Mouse (Mus musculus): ENCODE results near the gene Olfr455. TPM values are rescaled to one million over a fixed set of nuclear protein-coding genes. Genes with fewer than 3 reads are reported as not detected.

The Olfr455 gene
- polyA plus RNA-seq (2016; fragmentation: Nextera tagmentation; extraction: Ambion mirVana), result not detected in 2 replicates

DNA sequence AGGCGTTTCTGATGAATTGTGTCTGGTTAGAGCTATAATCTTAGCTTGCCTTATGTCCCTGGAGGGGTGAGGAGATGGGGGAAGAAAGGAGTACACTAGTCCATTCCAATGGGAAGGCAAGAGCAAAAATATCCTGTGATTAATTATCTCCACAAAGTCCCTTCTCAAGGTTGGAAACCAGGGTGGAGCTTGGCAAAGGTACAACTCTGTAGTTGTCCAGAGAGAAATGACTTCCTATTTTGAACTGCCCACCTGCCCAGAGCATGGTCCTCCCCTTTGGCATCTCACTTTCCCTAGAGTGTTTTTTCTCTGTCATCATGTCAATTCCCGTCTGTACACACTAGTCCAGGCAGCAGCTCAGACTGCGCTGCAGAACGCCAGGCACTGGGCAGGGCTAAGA, at the start of gene Olfr455:
Gene Olfr455 (minus strand): TSS at position 127 of the 400 bp plus-strand sequence.
- H3K27ac ChIP-seq, result no peak within 1 kb of the TSS
- H3K4me2 ChIP-seq (replicated peaks), result no peak within 1 kb of the TSS
- WGBS, result 87% methylated on average over 4 of the region's 4 CpGs
- no peaks in the 10 kb centered on the region for H3K36me3 ChIP-seq
- H3K9me3 ChIP-seq (replicated peaks), result no peaks in the 10 kb centered on the region
- H3K4me3 ChIP-seq, result no peak within 1 kb of the TSS
- ATAC-seq (ENCODE audit: low FRiP score), result no peak
- no peaks in the 10 kb centered on the region for H3K27me3 ChIP-seq
- no peak within 1 kb of the TSS for H3K9ac ChIP-seq
- H3K4me1 ChIP-seq, result no peaks in the 10 kb centered on the region

DNA sequence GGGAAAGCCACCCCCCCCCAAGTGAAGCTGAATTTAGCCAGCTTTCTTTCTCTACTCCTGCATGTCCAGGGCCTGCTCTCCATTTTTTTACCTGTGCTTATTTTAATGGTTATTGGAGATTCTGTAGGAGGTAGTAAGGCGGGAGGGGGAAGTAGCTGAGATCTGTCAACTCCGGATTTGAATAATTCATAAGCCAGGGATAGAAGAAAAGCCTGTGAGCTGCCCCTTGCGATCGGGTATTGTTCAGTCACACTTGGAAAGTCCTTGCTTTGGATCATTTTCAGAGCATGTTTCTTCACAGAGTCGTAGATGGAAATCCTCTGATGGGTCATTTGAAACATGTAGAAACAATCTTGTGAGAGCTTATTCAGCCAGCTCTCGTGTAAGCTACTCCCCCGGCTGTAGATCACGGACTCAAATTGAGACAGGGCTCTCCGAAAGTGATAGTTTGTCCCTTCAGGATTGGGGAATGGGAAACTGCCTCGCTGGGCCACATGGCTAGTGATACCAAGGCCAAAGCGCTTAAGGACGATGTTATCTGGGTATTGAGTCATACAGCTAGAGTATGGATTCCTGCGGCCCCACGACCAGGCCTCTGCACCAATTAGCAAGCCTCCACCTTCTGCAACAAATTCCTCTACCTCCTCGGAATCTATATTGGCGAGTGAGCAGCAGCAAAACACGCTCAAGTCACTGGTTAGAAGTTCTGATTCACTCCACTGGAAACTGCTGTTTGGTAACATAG, 45.9 kb upstream of the Olfr455 start:
- Histone ChIP-seq H3K9ac (no peak overlapping the region), H3K36me3 (no peaks in the 10 kb centered on the region), H3K9me3 (replicated peaks) (no peaks in the 10 kb centered on the region), H3K4me3 (no peak overlapping the region), H3K4me1 (no peaks in the 10 kb centered on the region), H3K4me2 (replicated peaks) (no peak overlapping the region), H3K27me3 (no peaks in the 10 kb centered on the region), H3K27ac (no peak overlapping the region)
- no peak for ATAC-seq (ENCODE audit: low FRiP score)
- WGBS, result 75% methylated on average over 17 of the region's 17 CpGs

DNA sequence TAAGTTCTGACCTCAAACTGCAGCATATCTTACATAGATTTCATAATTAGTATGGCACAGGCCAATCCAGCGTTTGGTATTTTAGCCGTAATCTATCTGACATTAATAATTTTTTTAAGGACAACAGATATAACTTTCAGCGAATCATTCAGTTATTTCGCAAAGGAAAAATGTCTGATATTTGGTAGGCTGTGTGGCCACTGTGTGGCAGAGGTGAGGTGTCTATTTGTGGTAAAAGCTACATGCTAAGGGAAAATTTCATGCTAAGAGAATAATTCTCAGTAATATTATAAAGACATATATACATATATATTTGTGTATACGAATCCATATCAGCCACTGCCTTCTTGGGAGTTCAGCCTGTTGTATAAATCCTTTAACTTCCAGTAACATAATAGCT, 39.2 kb upstream of the Olfr455 start:
- no peaks in the 10 kb centered on the region for H3K4me1 ChIP-seq
- no peak for ATAC-seq (ENCODE audit: low FRiP score)
- H3K27me3 ChIP-seq, result no peaks in the 10 kb centered on the region
- no peak overlapping the region for H3K27ac ChIP-seq
- no peaks in the 10 kb centered on the region for H3K9me3 ChIP-seq (replicated peaks)
- 88% methylated on average over 5 of the region's 5 CpGs for WGBS
- no peaks in the 10 kb centered on the region for H3K36me3 ChIP-seq
- no peak overlapping the region for H3K4me3 ChIP-seq
- no peak overlapping the region for H3K9ac ChIP-seq
- no peak overlapping the region for H3K4me2 ChIP-seq (replicated peaks)

DNA sequence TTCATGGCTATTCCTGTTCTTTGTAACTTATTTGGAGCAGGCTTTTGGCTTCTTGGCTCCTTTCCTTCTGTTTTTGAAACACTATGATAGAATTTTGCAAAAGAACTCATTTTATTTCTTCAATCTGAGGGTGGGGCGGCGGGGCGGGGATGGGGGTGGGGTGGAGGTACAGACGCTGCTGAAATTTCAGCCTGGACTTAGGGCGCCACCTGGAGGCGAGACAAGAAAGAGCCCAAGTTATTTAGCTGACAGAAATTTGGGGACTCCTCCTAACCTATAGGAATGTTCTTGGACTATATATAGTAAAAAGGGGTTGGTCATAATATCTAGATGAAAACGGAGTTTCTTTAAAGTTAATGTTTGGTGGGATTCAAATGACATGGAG, 36.1 kb upstream of the Olfr455 start:
- Histone ChIP-seq H3K9me3 (replicated peaks) (no peaks in the 10 kb centered on the region), H3K4me2 (replicated peaks) (peak overlapping the region; percentile 19; the same call in 1 of the 2 replicates), H3K4me3 (no peak overlapping the region), H3K27ac (no peak overlapping the region), H3K9ac (no peak overlapping the region), H3K27me3 (no peaks in the 10 kb centered on the region), H3K36me3 (no peaks in the 10 kb centered on the region), H3K4me1 (no peaks in the 10 kb centered on the region)
- ATAC-seq (ENCODE audit: low FRiP score), result no peak
- 2% methylated on average over 7 of the region's 7 CpGs for WGBS

DNA sequence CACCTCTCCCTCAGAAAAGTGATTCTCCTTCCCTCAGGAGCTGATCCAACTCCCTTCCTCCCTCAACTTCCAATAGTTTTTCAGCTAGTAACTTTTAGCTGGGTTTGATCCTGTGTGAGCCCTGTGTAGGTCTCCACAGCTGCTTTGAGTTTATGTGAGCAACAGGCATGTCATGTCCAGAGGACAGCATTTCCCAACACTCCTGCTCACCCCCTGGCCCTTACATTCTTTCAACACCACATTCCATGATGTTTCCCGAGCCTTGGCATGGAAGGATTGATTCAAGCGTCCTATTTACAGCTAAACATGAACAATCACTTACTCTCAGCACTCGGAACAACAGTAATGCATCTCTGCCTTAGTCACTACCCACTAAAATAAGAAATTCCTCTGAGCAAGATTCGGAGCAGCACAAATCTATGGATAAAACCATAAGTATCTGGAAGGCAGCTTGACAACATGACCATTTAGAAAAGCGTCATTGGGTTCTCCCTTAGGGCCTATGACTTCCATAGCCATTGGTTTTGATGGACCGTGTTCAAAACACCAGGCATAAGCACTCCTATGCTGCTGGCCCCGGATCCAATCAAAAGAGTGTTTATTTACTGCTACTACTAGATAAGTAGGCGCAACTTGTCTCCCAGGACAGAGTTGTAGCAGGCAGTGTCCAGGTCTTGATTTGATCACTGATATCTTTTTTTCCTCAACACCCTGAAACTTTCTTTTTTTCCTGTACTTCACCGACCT, 35.5 kb upstream of the Olfr455 start:
- H3K4me1 ChIP-seq, result no peaks in the 10 kb centered on the region
- H3K4me2 ChIP-seq (replicated peaks), result peak overlapping the region; percentile 19; the same call in 1 of the 2 replicates
- ATAC-seq (ENCODE audit: low FRiP score), result no peak
- 60% methylated on average over 9 of the region's 9 CpGs for WGBS
- no peak overlapping the region for H3K4me3 ChIP-seq
- no peak overlapping the region for H3K27ac ChIP-seq
- H3K36me3 ChIP-seq, result no peaks in the 10 kb centered on the region
- no peaks in the 10 kb centered on the region for H3K9me3 ChIP-seq (replicated peaks)
- no peaks in the 10 kb centered on the region for H3K27me3 ChIP-seq
- no peak overlapping the region for H3K9ac ChIP-seq

DNA sequence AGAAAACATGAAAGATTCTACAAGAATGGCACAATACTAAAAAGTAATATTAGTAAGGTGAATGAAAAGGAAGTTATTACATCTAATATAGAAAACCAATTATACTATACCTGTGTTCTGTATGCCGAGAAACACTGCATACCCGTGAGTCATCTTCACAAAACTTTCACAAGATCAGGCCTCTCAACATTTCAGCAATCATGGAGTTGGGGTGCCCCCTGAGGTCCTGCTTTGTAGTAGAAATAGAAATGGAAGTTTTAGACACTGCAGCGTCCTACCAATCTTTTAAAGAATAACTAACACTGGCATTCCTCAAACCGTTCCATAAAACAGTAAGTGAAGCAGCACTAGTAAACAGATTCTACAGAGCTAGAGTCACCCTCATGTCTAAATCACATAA, 31.3 kb upstream of the Olfr455 start:
- H3K36me3 ChIP-seq, result no peaks in the 10 kb centered on the region
- no peak overlapping the region for H3K27ac ChIP-seq
- H3K4me3 ChIP-seq, result no peak overlapping the region
- no peak overlapping the region for H3K4me2 ChIP-seq (replicated peaks)
- H3K27me3 ChIP-seq, result no peaks in the 10 kb centered on the region
- H3K4me1 ChIP-seq, result no peaks in the 10 kb centered on the region
- no peak overlapping the region for H3K9ac ChIP-seq
- 86% methylated on average over 4 of the region's 4 CpGs for WGBS
- ATAC-seq (ENCODE audit: low FRiP score), result no peak
- H3K9me3 ChIP-seq (replicated peaks), result no peaks in the 10 kb centered on the region

DNA sequence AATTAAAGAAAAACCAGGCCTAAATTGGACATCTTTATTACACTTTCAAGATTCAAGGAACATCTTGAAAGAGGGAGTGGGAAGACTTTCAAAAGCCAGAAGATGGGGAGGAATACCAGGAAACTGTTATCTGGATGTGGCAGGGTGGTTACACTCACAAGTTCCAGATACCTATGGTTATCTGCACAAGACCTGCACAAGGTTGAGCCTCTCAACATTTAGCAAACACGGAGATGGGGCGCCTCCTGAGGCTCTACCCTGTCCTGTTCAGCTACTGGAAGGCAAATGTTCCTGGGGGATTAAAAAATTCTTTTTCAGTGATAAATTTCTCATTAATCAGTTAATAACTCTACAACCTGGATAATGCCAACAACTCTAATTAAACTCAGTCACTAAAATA, 30.0 kb upstream of the Olfr455 start:
- no peak overlapping the region for H3K4me2 ChIP-seq (replicated peaks)
- no peak overlapping the region for H3K27ac ChIP-seq
- ATAC-seq (ENCODE audit: low FRiP score), result no peak
- 88% methylated on average over 2 of the region's 2 CpGs for WGBS
- H3K9ac ChIP-seq, result no peak overlapping the region
- H3K9me3 ChIP-seq (replicated peaks), result no peaks in the 10 kb centered on the region
- H3K4me3 ChIP-seq, result no peak overlapping the region
- no peaks in the 10 kb centered on the region for H3K27me3 ChIP-seq
- H3K4me1 ChIP-seq, result no peaks in the 10 kb centered on the region
- H3K36me3 ChIP-seq, result no peaks in the 10 kb centered on the region

DNA sequence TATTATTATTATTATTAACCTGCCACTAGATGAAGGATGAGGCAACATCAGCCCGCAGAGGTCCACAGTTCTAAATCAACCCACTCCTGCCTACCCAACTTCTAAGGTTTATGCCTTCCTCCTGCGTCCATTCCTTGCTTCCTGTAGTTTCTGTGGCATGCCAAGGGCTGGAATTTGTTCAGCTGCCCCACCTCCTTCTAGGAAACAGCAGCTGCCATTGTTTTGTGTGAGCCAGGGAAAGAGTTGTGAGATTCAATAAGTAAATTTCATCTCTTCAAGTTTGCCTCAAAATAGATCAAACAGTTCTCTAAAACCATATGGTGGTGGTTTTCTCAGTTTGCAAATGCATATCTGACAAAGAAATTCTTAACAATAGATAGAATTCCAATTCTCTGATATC, 20.8 kb upstream of the Olfr455 start:
- no peak for ATAC-seq (ENCODE audit: low FRiP score)
- H3K4me3 ChIP-seq, result no peak overlapping the region
- H3K9me3 ChIP-seq (replicated peaks), result no peaks in the 10 kb centered on the region
- no peak overlapping the region for H3K4me2 ChIP-seq (replicated peaks)
- no peak overlapping the region for H3K9ac ChIP-seq
- no peaks in the 10 kb centered on the region for H3K4me1 ChIP-seq
- no peaks in the 10 kb centered on the region for H3K36me3 ChIP-seq
- no peak overlapping the region for H3K27ac ChIP-seq
- 72% methylated on average over 2 of the region's 2 CpGs for WGBS
- H3K27me3 ChIP-seq, result no peaks in the 10 kb centered on the region

DNA sequence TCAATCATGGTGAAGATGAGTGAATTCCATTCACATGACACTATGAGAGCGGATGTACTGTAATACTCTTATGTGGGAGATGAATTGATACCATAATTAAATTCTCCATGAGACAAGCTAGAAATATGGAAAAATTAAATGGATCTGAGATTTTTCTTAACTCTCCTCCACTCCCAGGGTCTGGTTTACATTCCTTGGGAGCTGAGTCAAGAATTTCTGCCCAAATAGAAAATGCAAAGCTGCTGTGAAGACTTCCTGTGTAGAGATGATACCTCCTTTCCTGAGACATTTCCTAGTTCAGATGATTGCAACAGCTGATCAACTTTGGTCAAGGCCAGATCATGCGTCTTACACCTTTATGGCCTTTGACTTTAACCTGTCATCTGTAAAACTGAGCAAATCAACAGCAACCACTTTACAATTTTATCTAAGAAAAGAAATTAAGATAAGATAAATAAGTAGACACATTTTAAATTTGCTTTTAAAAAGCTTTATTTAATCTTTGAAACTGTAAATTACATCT, 18.8 kb upstream of the Olfr455 start:
- Histone ChIP-seq H3K4me3 (no peak overlapping the region), H3K27me3 (no peaks in the 10 kb centered on the region), H3K9me3 (replicated peaks) (no peaks in the 10 kb centered on the region), H3K4me1 (no peaks in the 10 kb centered on the region), H3K9ac (no peak overlapping the region), H3K27ac (no peak overlapping the region), H3K4me2 (replicated peaks) (no peak overlapping the region), H3K36me3 (no peaks in the 10 kb centered on the region)
- no peak for ATAC-seq (ENCODE audit: low FRiP score)
- 90% methylated on average over 2 of the region's 2 CpGs for WGBS

DNA sequence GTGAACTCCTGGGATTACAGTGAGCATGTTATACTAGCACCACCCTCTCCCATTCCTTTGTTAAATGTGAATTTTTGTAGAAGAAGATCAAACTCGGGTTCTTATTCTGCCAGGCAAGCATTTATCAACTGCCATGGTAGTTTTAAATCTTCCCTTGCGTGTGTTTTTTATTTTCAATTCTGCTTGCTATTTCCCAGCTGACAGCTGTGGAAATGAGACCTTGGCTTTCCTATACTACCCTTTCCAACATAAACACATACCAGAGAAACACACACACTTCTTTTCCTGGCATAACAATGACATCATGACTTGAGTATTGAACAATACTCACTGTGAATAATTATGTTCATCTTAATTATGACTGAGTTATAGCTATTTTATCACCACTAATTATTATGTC, 14.9 kb upstream of the Olfr455 start:
- Histone ChIP-seq H3K4me3 (no peak overlapping the region), H3K4me2 (replicated peaks) (no peak overlapping the region), H3K9me3 (replicated peaks) (no peaks in the 10 kb centered on the region), H3K4me1 (no peaks in the 10 kb centered on the region), H3K9ac (no peak overlapping the region), H3K27me3 (no peaks in the 10 kb centered on the region), H3K36me3 (no peaks in the 10 kb centered on the region), H3K27ac (no peak overlapping the region)
- no peak for ATAC-seq (ENCODE audit: low FRiP score)
- 67% methylated on average over 2 of the region's 2 CpGs for WGBS

DNA sequence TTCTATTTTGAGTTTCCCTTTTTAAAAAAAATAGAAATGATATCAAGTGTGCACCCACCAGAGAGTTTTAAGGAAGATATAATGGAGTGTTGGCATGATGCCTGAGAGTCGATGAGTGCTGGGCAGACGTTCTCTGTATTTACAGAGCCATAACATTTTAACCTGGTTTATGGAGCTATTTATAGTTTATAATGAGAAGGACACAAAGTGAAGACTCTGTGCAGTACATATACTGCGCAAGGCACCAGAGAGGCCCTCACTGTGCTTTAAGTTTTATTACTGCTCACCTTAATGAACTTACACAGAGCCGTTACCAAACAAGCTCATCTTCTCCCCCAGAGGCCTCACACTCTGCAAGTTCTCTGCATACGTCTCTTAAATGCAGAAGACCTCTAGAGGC, 13.5 kb upstream of the Olfr455 start:
- ATAC-seq (ENCODE audit: low FRiP score), result no peak
- H3K36me3 ChIP-seq, result no peaks in the 10 kb centered on the region
- no peak overlapping the region for H3K27ac ChIP-seq
- no peaks in the 10 kb centered on the region for H3K27me3 ChIP-seq
- H3K4me3 ChIP-seq, result no peak overlapping the region
- H3K4me1 ChIP-seq, result no peaks in the 10 kb centered on the region
- no peaks in the 10 kb centered on the region for H3K9me3 ChIP-seq (replicated peaks)
- H3K9ac ChIP-seq, result no peak overlapping the region
- no peak overlapping the region for H3K4me2 ChIP-seq (replicated peaks)
- WGBS, result 87% methylated on average over 5 of the region's 5 CpGs

DNA sequence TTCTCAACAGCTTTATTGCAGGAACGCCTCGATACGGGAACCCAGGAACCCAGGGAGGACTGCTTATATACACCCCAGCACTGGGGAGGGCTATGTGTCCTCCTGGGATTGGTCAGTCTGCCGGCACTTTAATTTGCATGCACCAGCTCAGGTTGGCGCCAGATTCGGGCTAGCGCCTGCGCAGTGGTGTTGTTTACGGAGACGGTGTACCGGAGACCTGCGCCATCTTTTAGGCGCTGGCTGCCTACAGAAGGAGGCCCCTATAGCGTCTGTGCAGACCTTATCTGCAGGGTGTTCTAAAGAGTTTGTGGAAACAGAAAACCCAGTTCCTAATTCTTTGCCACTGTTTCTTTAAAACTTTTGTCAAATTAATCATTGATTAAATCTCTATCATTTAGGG, 11.3 kb upstream of the Olfr455 start:
- H3K27ac ChIP-seq, result no peak overlapping the region
- no peaks in the 10 kb centered on the region for H3K36me3 ChIP-seq
- H3K9ac ChIP-seq, result no peak overlapping the region
- no peaks in the 10 kb centered on the region for H3K27me3 ChIP-seq
- ATAC-seq (ENCODE audit: low FRiP score), result no peak
- H3K9me3 ChIP-seq (replicated peaks), result no peaks in the 10 kb centered on the region
- H3K4me2 ChIP-seq (replicated peaks), result no peak overlapping the region
- WGBS, result 96% methylated on average over 14 of the region's 14 CpGs
- no peak overlapping the region for H3K4me3 ChIP-seq
- H3K4me1 ChIP-seq, result no peaks in the 10 kb centered on the region

DNA sequence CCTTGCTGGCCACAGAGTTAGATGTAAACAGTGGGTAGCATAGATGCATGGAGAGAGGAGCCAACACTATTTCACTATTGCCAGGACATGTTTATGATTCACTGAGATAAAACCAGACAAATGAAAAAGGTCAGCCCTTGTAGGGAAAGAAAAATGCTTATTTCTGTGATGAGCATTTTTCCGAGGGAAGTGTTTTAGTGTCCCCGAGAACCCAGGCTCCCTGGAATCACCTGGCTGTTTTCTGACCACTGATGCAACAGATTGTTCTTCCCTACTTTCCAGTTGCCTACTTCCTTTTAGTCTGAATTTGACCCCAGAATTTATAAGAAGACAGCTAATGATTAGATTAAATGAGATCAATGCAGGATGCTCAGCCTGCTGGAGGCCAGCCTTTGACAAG, 1.2 kb downstream of the Olfr455 start:
- H3K9ac ChIP-seq, result no peak overlapping the region
- no peaks in the 10 kb centered on the region for H3K4me1 ChIP-seq
- no peak overlapping the region for H3K27ac ChIP-seq
- H3K36me3 ChIP-seq, result no peaks in the 10 kb centered on the region
- no peak overlapping the region for H3K4me3 ChIP-seq
- 91% methylated on average over 2 of the region's 2 CpGs for WGBS
- H3K9me3 ChIP-seq (replicated peaks), result no peaks in the 10 kb centered on the region
- no peak for ATAC-seq (ENCODE audit: low FRiP score)
- no peaks in the 10 kb centered on the region for H3K27me3 ChIP-seq
- H3K4me2 ChIP-seq (replicated peaks), result no peak overlapping the region
